Mouse (Mus musculus) embryonic facial prominence, embryonic 14.5 days (tissue): ENCODE data around the gene Rasl11b. TPM values are rescaled to one million over a fixed set of nuclear protein-coding genes. Genes with fewer than 3 reads are reported as not detected.

Experiments used
- ATAC-seq: fragments of 200-750 bp; cut with Nextera tagmentation; 2 replicates; pipeline ENCODE4 v1.8.0; 2017; ENCODE audit warnings: low read depth, moderate number of reproducible peaks, moderate TSS enrichment
- DNase-seq: peaks from one replicate; pipeline ENCODE4 v3.0.0-alpha.2; 2015; ENCODE audit warnings: low spot score
- H3K27ac ChIP-seq: fragments of 300-500 bp; sonication (generic); replicated peaks from 2 replicates; pipeline ENCODE4 v1.5.1; 2014; ENCODE audit warnings: low read depth, mild to moderate bottlenecking, low read length, moderate library complexity
- H3K27me3 ChIP-seq: fragments of 300-500 bp; sonication (generic); replicated peaks from 2 replicates; pipeline ENCODE4 v1.6.1; 2014; ENCODE audit warnings: low read length; ENCODE audit not compliant: control insufficient read depth, insufficient read depth
- H3K36me3 ChIP-seq: fragments of 300-500 bp; sonication (generic); 2 replicates; pipeline ENCODE4 v1.6.1; 2014; ENCODE audit warnings: low read length, mixed read lengths; ENCODE audit not compliant: control insufficient read depth, insufficient read depth
- H3K4me1 ChIP-seq: fragments of 300-500 bp; sonication (generic); 2 replicates; pipeline ENCODE4 v1.6.1; 2014; ENCODE audit warnings: antibody characterized with exemption, low read length; ENCODE audit not compliant: control insufficient read depth, insufficient read depth
- H3K4me2 ChIP-seq: fragments of 300-500 bp; sonication (generic); 2 replicates; pipeline ENCODE4 v1.6.1; 2014; ENCODE audit warnings: low read depth, mild to moderate bottlenecking, low read length, moderate library complexity, mixed read lengths
- H3K4me3 ChIP-seq: fragments of 300-500 bp; sonication (generic); 2 replicates; pipeline ENCODE4 v1.5.1; 2014; ENCODE audit warnings: low read depth, mild to moderate bottlenecking, low read length
- H3K9ac ChIP-seq: fragments of 300-500 bp; sonication (generic); 2 replicates; pipeline ENCODE4 v1.6.1; 2014; ENCODE audit warnings: low read depth, mild to moderate bottlenecking, low read length, moderate library complexity, mixed read lengths
- H3K9me3 ChIP-seq: fragments of 300-500 bp; sonication (generic); 2 replicates; pipeline ENCODE4 v1.6.1; 2016; ENCODE audit warnings: low read length; ENCODE audit not compliant: control insufficient read depth
- WGBS: fragments of 180-500 bp; shearing (Covaris S2); extraction: QIAGEN DNeasy Blood & Tissue Kit; methylation state at CpG from one replicate; pipeline ENCODE4 v1.1.7; 2014; 5-methylcytosine and 5-hydroxymethylcytosine counted together
- polyA plus RNA-seq: library from polyadenylated mRNA; unstranded; fragments of >200 nt; fragmentation: Nextera tagmentation; extraction: Ambion mirVana; gene quantifications from 2 replicates; pipeline ENCODE4 v1.2.1, GENCODE M21; 2014

The Rasl11b gene
- polyA plus RNA-seq, 1 experiment from 2014 or later: 62.9 TPM

GRCm38 (mm10) chr5:74240926-74241680 lies 46.0 kb downstream of the Rasl11b start:
- Histone ChIP-seq H3K4me3 (no peak overlapping the region), H3K36me3 (no peaks in the 10 kb centered on the region), H3K4me2 (no peak overlapping the region), H3K27ac (no peak overlapping the region), H3K9ac (no peak overlapping the region), H3K4me1 (peaks cover 4% of the 10 kb centered on the region; the same call in 1 of the 2 replicates), H3K27me3 (no peaks in the 10 kb centered on the region), H3K9me3 (no peaks in the 10 kb centered on the region)
- no peak for ATAC-seq
- WGBS: 48% methylated on average over 13 of the region's 13 CpGs
- no peak for DNase-seq

- Histone ChIP-seq H3K4me3 (no peak overlapping the region), H3K9me3 (no peaks in the 10 kb centered on the region), H3K4me1 (peaks cover 9% of the 10 kb centered on the region), H3K27me3 (no peaks in the 10 kb centered on the region), H3K4me2 (no peak overlapping the region), H3K27ac (no peak overlapping the region), H3K9ac (no peak overlapping the region), H3K36me3 (no peaks in the 10 kb centered on the region)
- DNase-seq (no peak), ATAC-seq (no peak)
- 78% methylated on average over 3 of the region's 3 CpGs for WGBS
Measured at GRCm38 (mm10) chr5:74242654-74243053, 47.6 kb downstream of the Rasl11b start.

- peaks cover 10% of the 10 kb centered on the region for H3K4me1 ChIP-seq
- ATAC-seq (no peak), DNase-seq (no peak)
Measured at GRCm38 (mm10) chr5:74244406-74245019, 49.4 kb downstream of the Rasl11b start.

GRCm38 (mm10) chr5:74245641-74246145 lies 50.6 kb downstream of the Rasl11b start:
- H3K9me3 ChIP-seq: no peaks in the 10 kb centered on the region
- H3K36me3 ChIP-seq: no peaks in the 10 kb centered on the region
- no peak overlapping the region for H3K4me3 ChIP-seq
- no peak overlapping the region for H3K4me2 ChIP-seq
- DNase-seq (no peak), ATAC-seq (no peak)
- no peaks in the 10 kb centered on the region for H3K27me3 ChIP-seq
- no peak overlapping the region for H3K9ac ChIP-seq
- 84% methylated on average over 8 of the region's 8 CpGs for WGBS
- H3K27ac ChIP-seq: 0 out of 2 replicates have a peak overlapping the region, but pooled peaks have one; percentile 18
- H3K4me1 ChIP-seq: peaks cover 17% of the 10 kb centered on the region

More at GRCm38 (mm10) chr5:74244406-74245019, 49.4 kb downstream of the Rasl11b start:
- Histone ChIP-seq H3K27ac (no peak overlapping the region), H3K9ac (no peak overlapping the region), H3K27me3 (no peaks in the 10 kb centered on the region), H3K4me3 (no peak overlapping the region), H3K4me2 (no peak overlapping the region), H3K36me3 (no peaks in the 10 kb centered on the region), H3K9me3 (no peaks in the 10 kb centered on the region)
- WGBS: 81% methylated on average over 14 of the region's 14 CpGs

- Histone ChIP-seq H3K4me2 (no peak overlapping the region), H3K4me1 (peaks cover 24% of the 10 kb centered on the region), H3K27ac (no peak overlapping the region), H3K36me3 (no peaks in the 10 kb centered on the region), H3K4me3 (no peak overlapping the region), H3K9me3 (no peaks in the 10 kb centered on the region), H3K9ac (no peak overlapping the region), H3K27me3 (no peaks in the 10 kb centered on the region)
- peak; percentile 65; the same call in 1 of the 2 replicates for ATAC-seq
- peak; percentile 76 for DNase-seq
- 52% methylated on average over 4 of the region's 4 CpGs for WGBS
Measured at GRCm38 (mm10) chr5:74246453-74246852, 51.4 kb downstream of the Rasl11b start.

GRCm38 (mm10) chr5:74246971-74247370 lies 51.9 kb downstream of the Rasl11b start:
- Histone ChIP-seq H3K9me3 (no peaks in the 10 kb centered on the region), H3K27ac (no peak overlapping the region), H3K36me3 (no peaks in the 10 kb centered on the region), H3K4me3 (no peak overlapping the region), H3K9ac (no peak overlapping the region), H3K27me3 (no peaks in the 10 kb centered on the region), H3K4me1 (peaks cover 25% of the 10 kb centered on the region), H3K4me2 (no peak overlapping the region)
- DNase-seq: no peak
- WGBS: 66% methylated on average over 3 of the region's 3 CpGs
- no peak for ATAC-seq

Other genes with a start within 250 kb of the Rasl11b start
- gene Usp46, start 126.9 kb upstream of the Rasl11b start, polyA plus RNA-seq: 35.4 and 36.5 TPM in 2 replicates